Mouse (Mus musculus) embryonic facial prominence, embryonic 13.5 days (tissue): Measurements from ENCODE around the gene Lrba. TPM values are rescaled to one million over a fixed set of nuclear protein-coding genes. Genes with fewer than 3 reads are reported as not detected.

Experiments
- ATAC-seq: fragments of 200-750 bp; cut with Nextera tagmentation; 2 replicates; pipeline ENCODE4 v1.8.0; 2017; ENCODE audit warnings: low read depth; ENCODE audit not compliant: insufficient number of reproducible peaks, insufficient read depth, low FRiP score, low TSS enrichment
- H3K27ac ChIP-seq: fragments of 300-500 bp; sonication (generic); 2 replicates; pipeline ENCODE4 v1.5.1; 2015; ENCODE audit warnings: moderate library complexity, mild to moderate bottlenecking, inconsistent platforms
- H3K27me3 ChIP-seq: fragments of 300-500 bp; sonication (generic); 2 replicates; pipeline ENCODE4 v1.6.1; 2015; ENCODE audit warnings: mild to moderate bottlenecking, inconsistent platforms
- H3K36me3 ChIP-seq: fragments of 300-500 bp; sonication (generic); 2 replicates; pipeline ENCODE4 v1.6.1; 2015; ENCODE audit warnings: mild to moderate bottlenecking, inconsistent platforms
- H3K4me1 ChIP-seq: fragments of 300-500 bp; sonication (generic); 2 replicates; pipeline ENCODE4 v1.6.1; 2015; ENCODE audit warnings: inconsistent platforms
- H3K4me2 ChIP-seq: fragments of 300-500 bp; sonication (generic); 2 replicates; pipeline ENCODE4 v1.6.1; 2015; ENCODE audit warnings: moderate library complexity, mild to moderate bottlenecking, inconsistent platforms
- H3K4me3 ChIP-seq: fragments of 300-500 bp; sonication (generic); 2 replicates; pipeline ENCODE4 v1.5.1; 2015; ENCODE audit warnings: mild to moderate bottlenecking, inconsistent platforms
- H3K9ac ChIP-seq: fragments of 300-500 bp; sonication (generic); 2 replicates; pipeline ENCODE4 v1.6.1; 2015; ENCODE audit warnings: mild to moderate bottlenecking, inconsistent platforms
- H3K9me3 ChIP-seq: fragments of 300-500 bp; sonication (generic); 2 replicates; pipeline ENCODE4 v1.6.1; 2016; ENCODE audit warnings: inconsistent platforms
- WGBS: fragments of 180-500 bp; shearing (Covaris S2); methylation state at CpG from one replicate; pipeline ENCODE4 v1.1.7; 2015; ENCODE audit warnings: mixed read lengths; 5-methylcytosine and 5-hydroxymethylcytosine counted together
- polyA plus RNA-seq: library from polyadenylated mRNA; unstranded; fragments of >200 nt; fragmentation: Nextera tagmentation; extraction: Ambion mirVana; gene quantifications from 2 replicates; pipeline ENCODE4 v1.2.1, GENCODE M21; 2015

Lrba gene
- 7.4 and 7.6 TPM in 2 replicates for polyA plus RNA-seq

DNA sequence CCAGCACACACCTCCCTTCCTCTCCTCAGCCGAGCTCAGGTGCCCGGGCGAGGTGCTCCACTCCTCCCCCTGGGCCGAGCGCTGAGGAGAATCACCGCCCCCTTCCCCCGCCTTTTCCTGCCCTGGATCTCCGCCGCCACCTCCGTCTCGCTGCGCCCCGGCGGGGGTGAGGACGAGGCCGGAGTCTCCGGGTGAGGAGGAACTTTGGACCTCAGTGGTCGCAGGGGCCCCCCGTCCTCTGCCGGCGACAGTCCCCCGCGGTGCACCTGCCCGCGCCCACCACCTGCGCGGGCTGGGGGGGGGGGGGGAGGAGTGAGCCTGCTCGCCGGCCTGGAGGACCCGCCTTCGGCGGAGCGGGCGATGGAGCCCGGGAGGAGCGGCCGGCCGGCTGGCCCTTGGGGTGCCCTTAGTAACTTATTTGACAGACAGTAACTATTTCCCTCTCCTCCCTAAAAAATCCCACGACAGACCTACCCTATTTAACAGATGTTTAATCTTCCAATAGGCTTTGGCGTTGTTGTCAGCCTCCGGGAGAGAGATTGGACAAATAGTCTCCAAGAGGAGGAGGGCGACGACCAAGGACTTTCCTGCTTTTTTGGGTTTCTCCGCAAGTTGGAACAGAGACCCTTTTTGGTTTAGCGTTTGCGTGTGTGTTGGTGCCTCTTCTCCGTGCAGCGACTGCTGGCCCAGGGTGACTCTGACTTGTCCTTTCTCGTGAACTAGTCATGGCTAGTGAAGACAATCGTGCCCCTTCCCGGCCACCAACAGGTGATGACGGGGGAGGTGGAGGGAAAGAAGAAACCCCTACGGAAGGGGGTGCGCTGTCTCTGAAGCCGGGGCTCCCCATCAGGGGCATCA, at the start of gene Lrba:
Lrba (plus strand) TSS at position 117 of the 858 bp plus-strand sequence.
- H3K27me3 ChIP-seq: 0 out of 2 replicates have a peak, but pooled peaks cover 7% of the 10 kb centered on the region
- peak within 1 kb of the TSS; percentile 88 for H3K4me3 ChIP-seq
- H3K9me3 ChIP-seq: no peaks in the 10 kb centered on the region
- peak; percentile 82 for ATAC-seq
- peaks cover 6% of the 10 kb centered on the region; the same call in 1 of the 2 replicates for H3K4me1 ChIP-seq
- peak within 1 kb of the TSS; percentile 89 for H3K9ac ChIP-seq
- peak within 1 kb of the TSS; percentile 87 for H3K27ac ChIP-seq
- H3K36me3 ChIP-seq: no peaks in the 10 kb centered on the region; the same call in 1 of the 2 replicates
- peak within 1 kb of the TSS; percentile 81 for H3K4me2 ChIP-seq
- under 1% methylated on average over 36 of the region's 55 CpGs for WGBS

DNA sequence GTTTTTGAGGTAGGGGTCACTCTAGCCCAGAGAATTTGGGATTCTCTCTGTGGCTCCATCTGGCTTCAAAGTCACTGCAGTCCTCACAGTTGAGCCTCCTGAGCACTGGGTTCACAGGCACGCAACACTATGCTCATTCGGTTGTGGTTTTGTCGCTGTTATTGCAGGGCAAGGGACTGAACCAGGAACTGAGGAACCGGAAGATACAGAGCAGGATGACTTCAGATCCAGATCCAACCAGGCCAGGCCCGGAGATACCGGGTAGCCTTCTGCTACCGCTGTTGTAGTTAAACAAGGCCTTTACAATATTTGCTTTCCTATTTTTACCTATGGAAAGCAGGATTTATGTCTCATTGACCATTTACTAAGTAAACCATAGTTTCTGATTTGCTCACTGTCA, 44.8 kb upstream of the Lrba start:
- Histone ChIP-seq H3K27me3 (no peaks in the 10 kb centered on the region), H3K9ac (no peak overlapping the region), H3K36me3 (no peaks in the 10 kb centered on the region), H3K4me3 (no peak overlapping the region), H3K27ac (no peak overlapping the region), H3K4me1 (no peaks in the 10 kb centered on the region), H3K4me2 (no peak overlapping the region), H3K9me3 (no peaks in the 10 kb centered on the region)
- ATAC-seq: no peak
- 88% methylated on average over 7 of the region's 7 CpGs for WGBS

DNA sequence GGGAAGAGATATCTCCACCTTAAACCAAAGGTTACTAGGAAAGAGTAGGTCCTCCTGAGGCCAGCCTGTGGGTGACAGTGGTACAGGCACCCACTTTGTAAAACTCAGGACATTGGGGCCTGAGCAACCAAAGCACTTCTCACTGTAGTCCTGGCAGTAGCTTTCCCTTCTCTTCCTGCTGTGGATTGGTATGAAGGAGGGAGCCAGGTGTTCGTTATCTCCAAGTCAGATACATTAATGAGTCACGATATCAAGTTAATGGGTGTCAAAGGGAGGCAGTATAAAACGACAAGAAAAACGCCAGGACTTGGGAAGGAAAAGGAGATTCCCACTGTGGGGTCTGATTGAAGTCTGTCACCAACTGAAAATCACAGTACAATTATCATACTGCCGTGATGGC, 43.4 kb upstream of the Lrba start:
- H3K36me3 ChIP-seq: no peaks in the 10 kb centered on the region
- no peaks in the 10 kb centered on the region for H3K9me3 ChIP-seq
- 74% methylated on average over 5 of the region's 5 CpGs for WGBS
- H3K4me2 ChIP-seq: no peak overlapping the region
- H3K4me3 ChIP-seq: no peak overlapping the region
- ATAC-seq: no peak
- no peaks in the 10 kb centered on the region for H3K4me1 ChIP-seq
- no peak overlapping the region for H3K9ac ChIP-seq
- no peak overlapping the region for H3K27ac ChIP-seq
- H3K27me3 ChIP-seq: no peaks in the 10 kb centered on the region

DNA sequence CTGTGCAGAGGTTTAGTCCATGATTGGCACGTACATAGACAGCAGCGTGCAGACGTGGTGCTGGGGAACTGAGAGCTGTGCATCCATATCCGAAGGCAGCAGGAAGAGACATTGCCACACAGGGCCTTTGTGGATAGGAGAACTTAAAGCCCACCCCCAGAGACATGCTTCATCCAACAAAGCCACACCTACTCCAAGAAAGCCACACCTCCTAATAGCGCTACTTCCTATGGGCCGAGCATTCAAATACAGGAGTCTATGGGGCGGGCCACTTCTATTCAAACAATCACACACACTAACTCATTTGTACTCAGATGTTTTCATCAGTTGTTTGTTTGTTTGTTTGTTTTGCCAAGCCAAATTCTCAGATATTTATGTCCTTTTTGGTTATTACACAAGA, 39.9 kb upstream of the Lrba start:
- no peak overlapping the region for H3K4me2 ChIP-seq
- no peak for ATAC-seq
- no peaks in the 10 kb centered on the region for H3K27me3 ChIP-seq
- WGBS: 86% methylated on average over 7 of the region's 7 CpGs
- H3K4me1 ChIP-seq: peaks cover 7% of the 10 kb centered on the region; the same call in 1 of the 2 replicates
- H3K9me3 ChIP-seq: no peaks in the 10 kb centered on the region
- no peaks in the 10 kb centered on the region for H3K36me3 ChIP-seq
- no peak overlapping the region for H3K27ac ChIP-seq
- no peak overlapping the region for H3K9ac ChIP-seq
- no peak overlapping the region for H3K4me3 ChIP-seq

DNA sequence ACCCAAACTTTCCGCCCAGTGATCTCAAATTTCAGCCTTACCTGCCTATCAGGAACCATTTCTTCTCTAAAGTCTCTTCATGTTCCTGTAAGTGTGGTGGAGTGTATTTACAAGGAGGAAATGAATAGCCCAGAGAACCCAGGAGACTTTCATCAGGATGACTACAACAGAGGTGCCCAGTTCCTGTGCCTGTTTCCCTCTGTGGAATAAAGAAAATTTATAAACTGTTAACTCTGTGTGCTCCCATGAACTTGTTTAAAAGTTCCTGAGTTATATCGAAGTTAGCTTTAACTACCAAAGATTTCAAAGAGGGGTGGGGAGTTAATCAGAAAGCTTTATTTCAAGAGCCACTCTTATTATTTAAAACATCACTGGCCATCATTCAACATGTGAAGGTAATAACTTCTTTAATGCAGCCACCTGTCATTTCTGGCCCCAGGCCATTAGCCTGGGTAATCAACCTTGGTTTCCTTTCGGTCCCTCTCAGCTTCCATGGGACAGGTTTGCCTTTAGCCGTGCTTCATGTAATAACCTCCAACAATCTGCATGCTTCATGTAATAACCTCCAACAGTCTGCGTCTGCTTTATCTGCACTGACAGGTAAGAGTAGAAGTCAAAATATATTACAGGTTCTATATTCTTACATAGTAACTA, 36.6 kb upstream of the Lrba start:
- H3K4me2 ChIP-seq: no peak overlapping the region
- no peak for ATAC-seq

DNA sequence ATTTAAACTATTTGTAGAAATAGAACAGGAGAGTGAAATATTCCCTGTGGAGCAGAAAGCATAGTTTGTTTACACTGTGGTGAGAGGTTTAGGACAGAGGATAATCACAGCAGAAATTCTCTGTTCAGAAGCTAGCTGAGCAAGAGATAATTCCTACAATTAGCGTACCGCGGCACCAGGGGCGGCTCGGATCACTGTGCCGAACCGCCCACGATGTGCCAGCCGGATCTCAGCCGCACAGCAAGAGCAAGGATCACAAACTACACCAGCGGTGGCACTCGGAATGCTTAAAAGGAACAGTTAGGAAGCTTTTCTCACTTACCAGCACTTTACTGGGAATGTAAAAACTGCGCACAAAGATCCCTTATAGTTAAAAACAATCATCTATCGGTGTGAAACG, 28.5 kb upstream of the Lrba start:
- 38% methylated on average over 15 of the region's 15 CpGs for WGBS
- Histone ChIP-seq H3K9me3 (no peaks in the 10 kb centered on the region), H3K36me3 (no peaks in the 10 kb centered on the region), H3K4me3 (no peak overlapping the region), H3K4me1 (peaks cover 6% of the 10 kb centered on the region; the same call in 1 of the 2 replicates), H3K27me3 (no peaks in the 10 kb centered on the region), H3K27ac (no peak overlapping the region), H3K9ac (no peak overlapping the region), H3K4me2 (peak overlapping the region; percentile 24; the same call in 1 of the 2 replicates)
- ATAC-seq: no peak

More for the DNA sequence above, 36.6 kb upstream of the Lrba start:
- Histone ChIP-seq H3K9ac (no peak overlapping the region), H3K27ac (no peak overlapping the region), H3K4me1 (peaks cover 7% of the 10 kb centered on the region; the same call in 1 of the 2 replicates), H3K4me3 (no peak overlapping the region), H3K9me3 (no peaks in the 10 kb centered on the region), H3K27me3 (no peaks in the 10 kb centered on the region), H3K36me3 (no peaks in the 10 kb centered on the region)
- 40% methylated on average over 5 of the region's 5 CpGs for WGBS

DNA sequence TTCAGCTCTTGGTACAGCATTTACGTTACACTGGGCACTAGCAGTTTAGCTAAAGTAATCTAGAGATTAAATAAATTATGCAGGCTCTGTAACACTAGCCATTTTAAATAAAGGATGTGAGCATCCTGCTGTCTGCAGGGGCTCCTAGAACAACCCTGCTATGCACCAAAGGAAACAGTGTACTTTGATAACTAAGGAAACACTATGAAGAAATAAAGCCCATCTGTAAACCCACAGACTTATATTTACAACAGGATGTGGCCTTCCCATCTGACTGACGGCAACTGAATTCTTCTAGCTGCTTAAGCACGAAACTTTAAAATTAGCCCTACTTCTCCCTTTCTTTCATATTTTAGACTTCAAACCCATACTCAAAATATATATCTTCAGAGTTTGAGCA, 28.0 kb upstream of the Lrba start:
- H3K36me3 ChIP-seq: no peaks in the 10 kb centered on the region
- no peak overlapping the region for H3K9ac ChIP-seq
- no peaks in the 10 kb centered on the region for H3K27me3 ChIP-seq
- 0 out of 2 replicates have a peak overlapping the region, but pooled peaks have one; percentile 24 for H3K4me2 ChIP-seq
- no peaks in the 10 kb centered on the region for H3K9me3 ChIP-seq
- H3K4me1 ChIP-seq: peaks cover 6% of the 10 kb centered on the region; the same call in 1 of the 2 replicates
- H3K4me3 ChIP-seq: no peak overlapping the region
- WGBS: 51% methylated on average over 3 of the region's 3 CpGs
- ATAC-seq: no peak
- no peak overlapping the region for H3K27ac ChIP-seq

DNA sequence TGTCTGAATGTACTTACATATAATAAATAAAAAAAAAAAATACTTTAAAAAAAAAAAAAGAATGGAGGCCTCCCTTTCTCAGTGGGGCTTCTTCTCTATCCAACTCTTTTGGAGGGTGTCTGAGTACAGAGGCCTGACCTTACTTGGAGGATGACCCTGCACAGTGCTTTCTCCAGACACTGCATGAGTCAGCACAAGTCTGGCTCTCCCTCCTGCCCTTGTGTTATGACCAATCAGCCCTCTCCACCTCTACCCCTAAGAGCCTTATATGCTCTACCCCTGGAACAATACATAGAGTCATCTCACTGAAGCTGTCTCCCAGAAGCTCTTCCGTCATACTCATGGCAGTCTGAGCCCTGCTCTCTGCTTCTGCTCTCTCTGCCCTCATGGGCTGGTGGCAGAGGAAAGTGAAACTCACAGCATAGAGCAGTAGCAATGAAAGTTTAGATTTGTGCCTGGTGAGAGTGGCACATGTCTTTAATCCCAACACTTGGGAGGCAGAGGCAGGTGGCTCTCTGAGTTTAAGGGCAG, 22.8 kb upstream of the Lrba start:
- Histone ChIP-seq H3K4me3 (no peak overlapping the region), H3K9ac (no peak overlapping the region), H3K4me1 (no peaks in the 10 kb centered on the region; the same call in 1 of the 2 replicates), H3K4me2 (no peak overlapping the region), H3K27me3 (no peaks in the 10 kb centered on the region), H3K36me3 (no peaks in the 10 kb centered on the region), H3K9me3 (no peaks in the 10 kb centered on the region), H3K27ac (no peak overlapping the region)
- 92% methylated on average over 1 of the region's 1 CpGs for WGBS
- ATAC-seq: no peak

DNA sequence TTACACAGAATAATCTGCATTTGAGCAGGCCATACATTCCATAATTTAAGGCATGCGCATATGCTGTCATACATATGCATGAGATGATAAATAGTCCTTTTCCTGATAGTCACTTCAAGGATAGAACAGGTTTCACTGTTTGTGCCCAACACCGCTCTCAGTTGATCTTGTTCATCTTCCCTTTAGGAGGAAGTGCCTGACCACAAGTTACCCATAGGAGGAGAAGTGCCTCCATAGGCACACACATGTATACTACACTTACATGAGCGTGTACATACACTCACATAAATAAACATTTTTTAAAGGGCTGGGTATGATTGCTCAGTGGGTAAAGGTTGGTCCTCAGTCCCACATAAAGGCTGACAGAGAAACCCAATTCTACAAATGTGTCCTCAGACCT, 22.0 kb upstream of the Lrba start:
- no peak for ATAC-seq
- no peak overlapping the region for H3K27ac ChIP-seq
- H3K4me1 ChIP-seq: no peaks in the 10 kb centered on the region
- H3K4me2 ChIP-seq: no peak overlapping the region
- no peaks in the 10 kb centered on the region for H3K27me3 ChIP-seq
- H3K9me3 ChIP-seq: no peaks in the 10 kb centered on the region
- no peak overlapping the region for H3K9ac ChIP-seq
- H3K36me3 ChIP-seq: no peaks in the 10 kb centered on the region
- WGBS: 92% methylated on average over 3 of the region's 3 CpGs
- no peak overlapping the region for H3K4me3 ChIP-seq

DNA sequence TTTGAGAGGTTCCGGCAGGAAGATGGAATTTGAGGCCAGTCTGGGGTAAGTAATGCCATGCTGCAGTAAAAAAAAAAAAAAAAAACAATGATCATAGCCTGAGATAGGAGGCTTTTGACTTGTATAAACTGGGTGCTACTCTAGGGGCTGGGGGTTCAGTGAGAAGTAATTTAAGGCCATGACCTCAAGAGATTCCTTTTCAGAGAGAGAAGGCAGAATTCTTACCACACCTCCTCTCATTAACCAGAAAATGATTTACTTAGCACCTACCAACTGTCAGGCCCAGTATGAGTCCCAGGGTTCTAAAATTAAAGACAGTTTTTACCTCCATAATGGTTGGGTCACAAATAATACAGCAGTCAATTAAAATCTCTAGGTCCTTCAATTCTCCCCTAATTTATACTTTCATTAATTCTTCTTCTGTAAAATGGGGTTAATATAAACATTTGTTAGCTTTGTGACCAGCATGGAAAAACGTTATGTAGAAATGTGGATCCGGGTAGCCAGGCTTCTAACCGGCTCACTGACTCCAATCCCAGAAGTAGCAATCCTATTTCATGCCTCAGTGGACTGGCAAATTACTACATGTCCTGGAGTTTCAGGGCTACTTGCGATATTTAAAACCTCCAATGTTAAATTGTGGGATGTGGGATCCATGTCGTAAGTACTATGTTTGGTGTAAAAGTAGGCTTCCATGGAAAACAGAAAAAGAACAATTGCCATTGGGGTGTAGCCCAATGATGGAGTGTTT, 19.7 kb upstream of the Lrba start:
- WGBS: 57% methylated on average over 6 of the region's 6 CpGs
- Histone ChIP-seq H3K4me2 (no peak overlapping the region), H3K4me1 (no peaks in the 10 kb centered on the region), H3K4me3 (no peak overlapping the region), H3K36me3 (no peaks in the 10 kb centered on the region), H3K9me3 (no peaks in the 10 kb centered on the region), H3K27ac (no peak overlapping the region), H3K27me3 (no peaks in the 10 kb centered on the region), H3K9ac (no peak overlapping the region)
- ATAC-seq: no peak

DNA sequence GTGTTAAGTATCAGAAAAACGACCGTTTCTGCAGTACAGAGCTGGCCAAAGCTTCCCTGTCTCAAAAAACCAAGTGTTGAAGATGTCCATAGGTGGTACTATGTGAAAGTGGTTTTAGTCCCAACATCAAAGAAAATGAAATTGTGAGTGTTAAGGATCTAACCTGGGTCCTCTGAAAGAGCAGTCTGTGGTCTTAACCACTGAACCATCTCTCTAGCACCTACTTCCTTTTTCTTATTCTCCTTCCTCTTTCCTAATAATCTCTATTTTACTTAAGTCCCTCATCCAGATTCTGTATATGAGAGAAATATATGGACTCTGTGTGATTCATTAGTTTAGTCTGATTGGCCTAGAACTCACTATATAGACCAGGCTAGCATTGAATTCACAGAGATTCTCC, 17.9 kb upstream of the Lrba start:
- no peaks in the 10 kb centered on the region for H3K27me3 ChIP-seq
- H3K4me2 ChIP-seq: no peak overlapping the region
- no peaks in the 10 kb centered on the region for H3K9me3 ChIP-seq
- ATAC-seq: no peak
- H3K4me3 ChIP-seq: no peak overlapping the region
- H3K9ac ChIP-seq: no peak overlapping the region
- no peaks in the 10 kb centered on the region for H3K4me1 ChIP-seq
- no peaks in the 10 kb centered on the region for H3K36me3 ChIP-seq
- no peak overlapping the region for H3K27ac ChIP-seq
- 89% methylated on average over 2 of the region's 2 CpGs for WGBS
